Mouse (Mus musculus) bone marrow macrophage, adult 2 months (primary cell): ENCODE measurements at regions not wholly inside any gene's neighbourhood (a gene's known extent, or its start where the extent isn't known, plus 50 kb on each side); places are given as distances from the start of the nearest gene placed in this dataset.

Experiments
- CTCF ChIP-seq: IDR thresholded peaks from 2 replicates; pipeline ENCODE4 v1.5.1; 2012; ENCODE audit warnings: low read depth, mild to moderate bottlenecking, low read length, moderate library complexity
- POLR2A ChIP-seq: IDR thresholded peaks from 2 replicates; pipeline ENCODE4 v1.6.1; 2012; ENCODE audit warnings: mild to moderate bottlenecking, low read depth, low read length, borderline replicate concordance

DNA sequence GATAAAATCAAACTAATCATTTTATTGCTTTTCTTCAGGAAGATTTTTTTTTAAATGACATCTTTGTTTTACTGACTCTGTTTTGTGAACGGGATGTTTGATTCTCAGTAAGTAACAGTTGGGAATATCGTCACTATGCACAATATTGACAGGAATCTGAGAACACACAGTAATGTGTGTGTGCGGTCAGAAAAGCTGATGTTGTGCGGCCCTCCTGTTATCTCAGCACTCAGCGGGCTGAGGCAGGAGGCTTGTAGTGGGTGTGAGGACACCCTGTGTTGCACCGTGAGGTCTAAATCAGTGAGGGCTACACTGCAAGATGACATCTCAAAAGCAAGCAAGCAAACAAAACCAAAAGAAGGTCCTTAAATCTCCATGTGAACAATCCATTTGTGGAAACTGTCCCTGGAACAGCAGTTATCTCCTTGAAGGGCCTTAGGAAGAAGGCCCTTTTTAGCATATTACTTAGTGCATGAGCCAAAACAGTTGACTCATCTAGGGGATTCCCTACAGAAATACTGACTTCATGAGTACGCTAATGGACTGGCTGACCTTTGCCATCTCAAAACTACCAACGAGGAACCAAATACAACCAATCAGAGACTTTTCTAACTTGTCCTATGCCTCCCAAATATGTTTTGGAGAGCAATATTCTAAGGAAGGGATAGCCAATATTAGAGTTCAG, 181.2 kb upstream of the Marcks start:
- no peak for TF ChIP-seq CTCF
- no peak for TF ChIP-seq POLR2A
